Mouse (Mus musculus) gastrocnemius, adult 2 months (tissue): ENCODE results near the gene Pdzd2. TPM values are rescaled to one million over a fixed set of nuclear protein-coding genes. Genes with fewer than 3 reads are reported as not detected.

Experiments
- DNase-seq: peaks from one replicate; pipeline ENCODE4 v3.0.0; 2022
- H3K27ac ChIP-seq: fragments of 200-600 bp; 2 replicates; pipeline ENCODE4 v1.8.1; 2022; ENCODE audit warnings: mild to moderate bottlenecking
- H3K4me3 ChIP-seq: fragments of 200-600 bp; 2 replicates; pipeline ENCODE4 v1.8.1; 2022; ENCODE audit warnings: mild to moderate bottlenecking, moderate library complexity
- CTCF ChIP-seq: fragments of 200-600 bp; IDR thresholded peaks from 2 replicates; pipeline ENCODE4 v1.8.1; 2022; ENCODE audit warnings: antibody characterized with exemption, mild to moderate bottlenecking, moderate library complexity
- intact Hi-C: fragments of 180-260 bp; cut with DNase I; formaldehyde crosslinking; loops from one replicate; pipeline ENCODE4 v1.15.1; 2025
- total RNA-seq, 2 experiments: library from RNA; stranded (reverse); gene quantifications; 2 replicates each; pipeline ENCODE4 v1.2.3; 2021

Pdzd2 gene
- total RNA-seq, 2 experiments from 2014 or later = 17.0 to 23.8 TPM

- Histone ChIP-seq H3K27ac (peak overlapping the region; percentile 61), H3K4me3 (peak overlapping the region; percentile 14; the same call in 1 of the 2 replicates)
- peak; percentile 59 for DNase-seq
- intact Hi-C loops = no loop called here
- TF ChIP-seq CTCF = no peak
Measured at GRCm38 (mm10) chr15:12680750-12681149, 59.0 kb downstream of the Pdzd2 start.

GRCm38 (mm10) chr15:12679996-12680395, 59.7 kb downstream of the Pdzd2 start:
- H3K4me3 ChIP-seq = no peak overlapping the region
- no peak overlapping the region for H3K27ac ChIP-seq
- intact Hi-C loops = no loop called here
- DNase-seq = no peak
- no peak for TF ChIP-seq CTCF

- DNase-seq = no peak
- Histone ChIP-seq H3K27ac (no peak overlapping the region), H3K4me3 (no peak overlapping the region)
- no peak for TF ChIP-seq CTCF
- intact Hi-C loops = no loop called here
Measured at GRCm38 (mm10) chr15:12678540-12679112, 61.1 kb downstream of the Pdzd2 start.

- TF ChIP-seq CTCF = no peak
- no peak overlapping the region for H3K27ac ChIP-seq
- H3K4me3 ChIP-seq = no peak overlapping the region
- intact Hi-C loops = no loop called here
- DNase-seq = peak; percentile 26
Measured at GRCm38 (mm10) chr15:12675366-12675765, 64.4 kb downstream of the Pdzd2 start.

GRCm38 (mm10) chr15:12674026-12674425, 65.7 kb downstream of the Pdzd2 start:
- TF ChIP-seq CTCF = no peak
- no peak overlapping the region for H3K4me3 ChIP-seq
- DNase-seq = no peak
- H3K27ac ChIP-seq = no peak overlapping the region
- intact Hi-C loops = no loop called here

GRCm38 (mm10) chr15:12667760-12668520, 71.8 kb downstream of the Pdzd2 start:
- no peak for DNase-seq
- Histone ChIP-seq H3K27ac (peak overlapping the region; percentile 28), H3K4me3 (peak overlapping the region; percentile 64)
- no peak for TF ChIP-seq CTCF
- intact Hi-C loops = no loop called here

GRCm38 (mm10) chr15:12665946-12666345, 73.8 kb downstream of the Pdzd2 start:
- TF ChIP-seq CTCF = no peak
- intact Hi-C loops = no loop called here
- DNase-seq = no peak
- no peak overlapping the region for H3K27ac ChIP-seq
- H3K4me3 ChIP-seq = no peak overlapping the region

GRCm38 (mm10) chr15:12663351-12663750, 76.4 kb downstream of the Pdzd2 start:
- intact Hi-C loops = no loop called here
- no peak overlapping the region for H3K4me3 ChIP-seq
- H3K27ac ChIP-seq = no peak overlapping the region
- no peak for DNase-seq
- TF ChIP-seq CTCF = no peak

GRCm38 (mm10) chr15:12660320-12660719, 79.4 kb downstream of the Pdzd2 start:
- Histone ChIP-seq H3K4me3 (no peak overlapping the region), H3K27ac (no peak overlapping the region)
- no peak for DNase-seq
- intact Hi-C loops = no loop called here
- no peak for TF ChIP-seq CTCF

- no peak for DNase-seq
- H3K27ac ChIP-seq = no peak overlapping the region
- intact Hi-C loops = no loop called here
- H3K4me3 ChIP-seq = no peak overlapping the region
- no peak for TF ChIP-seq CTCF
Measured at GRCm38 (mm10) chr15:12655959-12656662, 83.6 kb downstream of the Pdzd2 start.

GRCm38 (mm10) chr15:12655316-12655715, 84.4 kb downstream of the Pdzd2 start:
- Histone ChIP-seq H3K4me3 (no peak overlapping the region), H3K27ac (no peak overlapping the region)
- TF ChIP-seq CTCF = no peak
- DNase-seq = no peak
- intact Hi-C loops = no loop called here

- no peak for DNase-seq
- TF ChIP-seq CTCF = no peak
- Histone ChIP-seq H3K4me3 (peak overlapping the region; percentile 63), H3K27ac (peak overlapping the region; percentile 62)
- intact Hi-C loops = no loop called here
Measured at GRCm38 (mm10) chr15:12652336-12653031, 87.2 kb downstream of the Pdzd2 start.

GRCm38 (mm10) chr15:12650236-12650635, 89.5 kb downstream of the Pdzd2 start:
- no peak for DNase-seq
- H3K4me3 ChIP-seq = no peak overlapping the region
- no peak overlapping the region for H3K27ac ChIP-seq
- intact Hi-C loops = no loop called here
- no peak for TF ChIP-seq CTCF
